Mouse (Mus musculus): ENCODE data around the gene Dok3.

GRCm38 (mm10) chr13:55578086-55578485 lies 49.0 kb upstream of the Dok3 start:
- TF ChIP-seq MEF2A (IDR thresholded peaks at IDR 0.05; ENCODE audit: borderline replicate concordance, low read depth, low read length) (no peak), CTCF (conservative IDR thresholded peaks at IDR 0.05 in 1 of 2, IDR thresholded peaks at IDR 0.05 in 1 of 2; ENCODE audit: low read depth in 2 of 2, low read length in 2 of 2) (no peak), ELF1 (IDR thresholded peaks at IDR 0.05; ENCODE audit: low read depth, low read length) (no peak), MAFK (IDR thresholded peaks at IDR 0.05; ENCODE audit: insufficient replicate concordance, low read length) (no peak)

Measured in CH12.LX (cell line).